ENCODE assay signal across 22 mouse cellular contexts in the genomic region with DNA sequence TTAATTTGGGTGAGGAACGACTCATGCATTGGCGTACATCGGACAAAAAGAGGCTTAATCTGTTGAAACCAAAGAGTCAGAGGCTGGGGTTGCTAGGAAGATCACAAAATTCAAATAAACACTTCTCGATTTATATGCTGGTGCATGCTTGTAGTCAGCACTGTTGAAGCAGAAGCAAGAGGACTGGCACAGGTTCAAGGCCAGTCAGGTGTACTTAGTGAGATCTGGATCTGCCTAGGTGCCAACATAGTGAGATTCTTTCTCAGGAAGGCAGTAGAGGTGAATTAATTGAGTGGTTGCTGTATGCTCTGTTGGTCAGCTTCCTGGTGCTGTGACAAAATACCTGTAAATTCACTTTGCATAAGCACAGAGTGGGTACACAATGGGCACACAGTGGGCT. TPM values are rescaled to one million over a fixed set of nuclear protein-coding genes. Genes with fewer than 3 reads are reported as not detected.
DNase-seq lines count a peak whose midpoint lies in the region; ATAC-seq lines count a peak whose summit lies in the region.
"Had no signal": no experiment of that assay in that cellular context is flagged by ENCODE, and none has a peak within 500 bp of the region (broad histone marks: within the 10 kb centered on the region; RNA-seq: fewer than 3 reads in every experiment).

No protein-coding gene starts in this region.

- no peaks in the 10 kb centered on the region for H3K4me1 ChIP-seq in kidney, embryonic 16.5 days (ENCODE audit: insufficient read depth, low read length)
- H3K4me1 ChIP-seq: embryonic facial prominence, embryonic 13.5 days; forebrain, embryonic 12.5 days; heart, embryonic 15.5 days; hindbrain, embryonic 15.5 days had no signal

- no peak overlapping the region for H3K4me3 ChIP-seq in kidney, embryonic 16.5 days (ENCODE audit: low read length)
- H3K4me3 ChIP-seq: embryonic facial prominence, embryonic 13.5 days; forebrain, embryonic 12.5 days; heart, adult 2 months; heart, embryonic 15.5 days; hindbrain, embryonic 15.5 days had no signal

- no peak for ATAC-seq in CD4-positive, CD25-positive, alpha-beta regulatory T cell, adult 4 months
- no peak for ATAC-seq in kidney, embryonic 16.5 days (ENCODE audit: low FRiP score, low TSS enrichment)
- ATAC-seq in megakaryocyte progenitor cell, adult 5-6 weeks (replicated peaks; ENCODE audit: poor library complexity): 0 out of 2 replicates have a peak, but pooled peaks have one; percentile 5
- ATAC-seq: forebrain, embryonic 16.5 days; Patski had no signal

- H3K9ac ChIP-seq in kidney, embryonic 16.5 days (replicated peaks; ENCODE audit: low read length): no peak overlapping the region
- H3K9ac ChIP-seq: embryonic facial prominence, embryonic 13.5 days; forebrain, embryonic 12.5 days; heart, embryonic 15.5 days; hindbrain, embryonic 15.5 days had no signal

- H3K9me3 ChIP-seq in kidney, embryonic 16.5 days (ENCODE audit: low read length): no peaks in the 10 kb centered on the region
- H3K9me3 ChIP-seq: embryonic facial prominence, embryonic 13.5 days; forebrain, embryonic 12.5 days; heart, embryonic 15.5 days; hindbrain, embryonic 15.5 days had no signal

- no peak overlapping the region for H3K27ac ChIP-seq in kidney, embryonic 16.5 days (ENCODE audit: low read length)
- H3K27ac ChIP-seq: embryonic facial prominence, embryonic 13.5 days; forebrain, embryonic 12.5 days; heart, adult 2 months; heart, embryonic 15.5 days; hindbrain, embryonic 15.5 days had no signal

- no peaks in the 10 kb centered on the region for H3K27me3 ChIP-seq in kidney, embryonic 16.5 days (ENCODE audit: insufficient read depth, low read length)
- H3K27me3 ChIP-seq: CH12.LX; embryonic facial prominence, embryonic 13.5 days; forebrain, embryonic 12.5 days; heart, embryonic 15.5 days; hindbrain, embryonic 15.5 days had no signal

- H3K36me3 ChIP-seq in kidney, embryonic 16.5 days (ENCODE audit: insufficient read depth, low read length): no peaks in the 10 kb centered on the region
- H3K36me3 ChIP-seq: embryonic facial prominence, embryonic 13.5 days; forebrain, embryonic 12.5 days; heart, embryonic 15.5 days; hindbrain, embryonic 15.5 days had no signal

- intact Hi-C loops in left cerebral cortex, postnatal 4 days (cut with DNase I): no loop called here
- intact Hi-C loops in heart, postnatal 14 days (cut with DNase I): no loop called here

- WGBS in kidney, embryonic 16.5 days: 87% methylated on average over 4 of the region's 4 CpGs

- H3K4me2 ChIP-seq in kidney, embryonic 16.5 days (replicated peaks; ENCODE audit: low read depth, low read length): no peak overlapping the region
- H3K4me2 ChIP-seq: embryonic facial prominence, embryonic 13.5 days; forebrain, embryonic 12.5 days; heart, embryonic 11.5 days; heart, embryonic 15.5 days; hindbrain, embryonic 15.5 days had no signal

- DNase-seq in CD4-positive, CD25-positive, alpha-beta regulatory T cell, adult 2 months (ENCODE audit: low read depth, low spot score): peak; percentile 5
- DNase-seq in kidney, adult 9 months: peak; percentile 18
- peak; percentile 10 for DNase-seq in left cerebral cortex, postnatal 4 days
- DNase-seq in left cerebral cortex, adult 18-20 months (ENCODE audit: low spot score in 2 of 2): no peak
- no peak for DNase-seq in heart, postnatal 14 days
- DNase-seq: adrenal gland, adult 2 months; adrenal gland, postnatal 25 days; cerebellum, adult 18-20 months; cerebellum, postnatal 36 days; gastrocnemius, postnatal 10 days had no signal

RNA-seq across cellular contexts. Expression of a gene that starts 37.4 kb away (rescaled TPM):
- 10 to 100 TPM; 14.3 to 14.6 TPM for polyA plus RNA-seq in CD4-positive, CD25-positive, alpha-beta regulatory T cell, adult 4 months (2017; shearing (Covaris generic))
- polyA plus RNA-seq in kidney, embryonic 16.5 days (2015; fragmentation: Nextera tagmentation; extraction: Ambion mirVana): 40.5 and 54.9 TPM in 2 replicates
- 10 to 100 TPM; 51.5 to 60.3 TPM for total RNA-seq in left cerebral cortex, postnatal 4 days (2021)
- 10 to 100 TPM; 27.4 to 36.4 TPM for total RNA-seq in left cerebral cortex, adult 18-20 months (2021)
- total RNA-seq in megakaryocyte progenitor cell, adult 5-6 weeks (2015): 16.2 and 22.7 TPM in 2 replicates
- total RNA-seq in megakaryocyte progenitor cell, adult 5-6 weeks (2017): 11.8 and 12.3 TPM in 2 replicates
- total RNA-seq in heart, postnatal 14 days (2021): 1 to 10 TPM; 1.9 to 2.6 TPM

Comparison
In these comparisons a context has a peak if more than half of its experiments do, and no peak if none do; other contexts are left out.
1. DNase-seq: peak in CD4-positive, CD25-positive, alpha-beta regulatory T cell, adult 2 months (single experiment), kidney, adult 9 months (single experiment) and left cerebral cortex, postnatal 4 days (single experiment); none in left cerebral cortex, adult 18-20 months (0 of 2) and heart, postnatal 14 days (0 of 2).